Mouse (Mus musculus) neural tube, embryonic 13.5 days (tissue): Measurements from ENCODE around the gene Calb2. TPM values are rescaled to one million over a fixed set of nuclear protein-coding genes. Genes with fewer than 3 reads are reported as not detected.

Source experiments
- ATAC-seq: fragments of 200-750 bp; cut with Nextera tagmentation; 2 replicates; pipeline ENCODE4 v1.8.0; 2017; ENCODE audit warnings: low read depth, mild to moderate bottlenecking, moderate TSS enrichment, moderate library complexity
- H3K27ac ChIP-seq: fragments of 300-500 bp; sonication (generic); replicated peaks from 2 replicates; pipeline ENCODE4 v1.5.1; 2015; ENCODE audit warnings: moderate library complexity, mild to moderate bottlenecking, inconsistent platforms
- H3K27me3 ChIP-seq: fragments of 300-500 bp; sonication (generic); 2 replicates; pipeline ENCODE4 v1.6.1; 2015; ENCODE audit warnings: mild to moderate bottlenecking, inconsistent platforms
- H3K36me3 ChIP-seq: fragments of 300-500 bp; sonication (generic); 2 replicates; pipeline ENCODE4 v1.6.1; 2015; ENCODE audit warnings: mild to moderate bottlenecking, inconsistent platforms
- H3K4me1 ChIP-seq: fragments of 300-500 bp; sonication (generic); replicated peaks from 2 replicates; pipeline ENCODE4 v1.6.1; 2015; ENCODE audit warnings: inconsistent platforms
- H3K4me2 ChIP-seq: fragments of 300-500 bp; sonication (generic); 2 replicates; pipeline ENCODE4 v1.6.1; 2015; ENCODE audit warnings: inconsistent platforms, mild to moderate bottlenecking, moderate library complexity
- H3K4me3 ChIP-seq: fragments of 300-500 bp; sonication (generic); 2 replicates; pipeline ENCODE4 v1.5.1; 2015; ENCODE audit warnings: mild to moderate bottlenecking, inconsistent platforms
- H3K9ac ChIP-seq: fragments of 300-500 bp; sonication (generic); 2 replicates; pipeline ENCODE4 v1.6.1; 2015; ENCODE audit warnings: moderate library complexity, mild to moderate bottlenecking, inconsistent platforms
- H3K9me3 ChIP-seq: fragments of 300-500 bp; sonication (generic); 2 replicates; pipeline ENCODE4 v1.6.1; 2016; ENCODE audit warnings: inconsistent platforms
- WGBS: fragments of 180-500 bp; shearing (Covaris S2); methylation state at CpG from one replicate; pipeline ENCODE4 v1.1.7; 2015; 5-methylcytosine and 5-hydroxymethylcytosine counted together
- polyA plus RNA-seq: library from polyadenylated mRNA; unstranded; fragments of >200 nt; fragmentation: Nextera tagmentation; extraction: Ambion mirVana; gene quantifications from 2 replicates; pipeline ENCODE4 v1.2.1, GENCODE M21; 2015

Gene Calb2
- polyA plus RNA-seq, result 16.9 and 22.0 TPM in 2 replicates

DNA sequence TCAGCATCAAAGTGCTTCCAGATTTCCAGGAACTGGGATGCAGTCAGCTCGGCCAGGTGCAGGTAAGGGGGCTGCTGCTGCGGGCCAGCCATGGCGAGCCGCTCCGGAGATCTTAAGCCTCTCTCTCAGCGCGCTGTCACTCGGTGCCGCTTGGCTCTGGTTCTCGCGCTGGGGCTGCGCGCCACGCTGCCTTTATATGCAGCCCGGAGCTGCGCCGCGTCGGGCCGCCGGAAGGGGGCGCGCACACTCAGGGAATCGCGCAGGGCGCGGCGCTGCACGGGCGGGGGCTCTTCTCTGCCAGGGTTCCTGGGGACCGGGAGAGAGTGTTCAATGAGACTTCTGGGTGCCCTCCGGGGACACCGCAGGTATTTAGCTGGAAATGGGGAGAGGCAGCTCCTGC, at the start of gene Calb2:
TSS of gene Calb2 (minus strand) at position 165 of the 400 bp plus-strand sequence.
- Histone ChIP-seq H3K9ac (peak within 1 kb of the TSS; percentile 45), H3K4me1 (peaks cover 5% of the 10 kb centered on the region; the same call in 1 of the 2 replicates)
- under 1% methylated on average over 33 of the region's 33 CpGs for whole genome bisulfite sequencing

DNA sequence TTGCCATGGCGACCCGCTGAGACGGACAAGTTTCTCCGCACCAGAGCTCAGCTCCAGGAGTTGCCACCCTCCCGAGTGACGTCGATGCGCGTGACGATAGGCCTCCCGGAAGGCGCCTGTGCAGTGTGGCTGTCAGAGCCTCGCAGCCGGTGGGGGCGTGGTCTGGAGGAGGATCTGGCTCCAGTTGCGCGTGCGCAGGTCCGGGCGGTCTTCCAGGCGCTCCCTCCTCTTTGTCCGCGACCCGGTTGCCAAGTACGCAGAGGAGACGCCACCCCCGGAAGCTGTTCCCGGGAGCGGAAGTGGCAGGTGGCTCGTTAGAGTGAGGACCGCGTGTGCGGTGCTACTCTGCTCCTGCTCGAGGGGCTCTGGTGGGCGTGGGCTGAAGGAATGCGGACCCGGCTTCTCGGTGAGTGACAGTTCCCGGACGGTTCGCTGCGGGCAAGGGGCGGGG, 49.7 kb upstream of the Calb2 start:
- ATAC-seq, result peak; percentile 100
- Histone ChIP-seq H3K27ac (peak overlapping the region; percentile 59), H3K36me3 (peaks cover 21% of the 10 kb centered on the region), H3K9ac (peak overlapping the region; percentile 67), H3K4me2 (peak overlapping the region; percentile 84), H3K9me3 (no peaks in the 10 kb centered on the region), H3K4me1 (peaks cover 24% of the 10 kb centered on the region), H3K4me3 (peak overlapping the region; percentile 71), H3K27me3 (no peaks in the 10 kb centered on the region)
- WGBS, result under 1% methylated on average over 40 of the region's 43 CpGs

More for the DNA sequence above, at the start of gene Calb2:
- no peaks in the 10 kb centered on the region for H3K9me3 ChIP-seq
- no peaks in the 10 kb centered on the region for H3K36me3 ChIP-seq
- no peak within 1 kb of the TSS for H3K27ac ChIP-seq
- peaks cover 38% of the 10 kb centered on the region for H3K27me3 ChIP-seq
- H3K4me2 ChIP-seq, result peak within 1 kb of the TSS; percentile 48
- ATAC-seq, result peak; percentile 86
- H3K4me3 ChIP-seq, result peak within 1 kb of the TSS; percentile 26

DNA sequence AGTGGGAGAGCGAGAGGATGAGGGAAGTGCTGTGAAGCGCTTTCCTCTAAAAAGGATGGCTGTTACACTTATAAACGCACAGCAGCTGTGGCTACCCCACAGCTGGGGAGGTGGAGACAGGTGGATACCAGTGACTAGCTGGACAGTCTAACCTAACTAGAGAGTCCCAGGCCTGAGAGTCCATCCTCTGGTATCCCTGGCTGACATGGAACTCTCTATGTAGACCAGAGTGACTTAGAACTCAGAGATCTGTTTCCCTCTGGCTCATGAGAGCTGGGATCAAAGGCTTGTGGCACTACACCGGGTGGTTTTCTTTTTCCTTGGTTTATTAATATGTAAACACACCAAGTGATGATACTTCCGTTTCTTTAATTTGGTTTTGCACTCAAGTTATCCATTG, 49.2 kb upstream of the Calb2 start:
- H3K27me3 ChIP-seq, result no peaks in the 10 kb centered on the region
- WGBS, result 37% methylated on average over 5 of the region's 5 CpGs
- peak overlapping the region; percentile 71 for H3K4me3 ChIP-seq
- H3K4me1 ChIP-seq, result peaks cover 24% of the 10 kb centered on the region
- peak overlapping the region; percentile 59 for H3K27ac ChIP-seq
- peak; percentile 48 for ATAC-seq
- H3K4me2 ChIP-seq, result peak overlapping the region; percentile 84
- H3K9ac ChIP-seq, result peak overlapping the region; percentile 18; the same call in 1 of the 2 replicates
- no peaks in the 10 kb centered on the region for H3K9me3 ChIP-seq
- H3K36me3 ChIP-seq, result peaks cover 16% of the 10 kb centered on the region

DNA sequence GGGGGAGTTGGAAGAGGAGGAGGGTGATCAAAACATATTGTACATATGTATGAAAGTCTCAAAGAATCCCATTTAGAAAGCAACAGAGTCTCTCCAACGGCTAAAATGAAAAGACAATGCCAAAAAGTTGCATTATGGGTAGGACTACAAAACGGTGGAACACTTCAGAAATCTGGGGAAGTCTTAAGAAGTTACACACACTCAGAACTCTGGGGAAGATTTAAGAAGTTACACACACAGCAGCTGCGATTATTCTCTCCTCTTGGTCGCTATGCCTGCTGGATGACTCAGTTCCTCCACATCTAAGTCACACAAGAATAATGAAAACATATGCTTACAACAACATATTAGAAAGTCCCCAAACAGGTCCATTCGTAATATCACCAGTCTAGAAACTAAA, 48.2 kb upstream of the Calb2 start:
- Histone ChIP-seq H3K4me2 (no peak overlapping the region), H3K4me3 (no peak overlapping the region), H3K27ac (no peak overlapping the region), H3K27me3 (no peaks in the 10 kb centered on the region), H3K9ac (no peak overlapping the region), H3K9me3 (no peaks in the 10 kb centered on the region), H3K4me1 (peaks cover 24% of the 10 kb centered on the region), H3K36me3 (peaks cover 7% of the 10 kb centered on the region)
- 81% methylated on average over 5 of the region's 5 CpGs for WGBS
- no peak for ATAC-seq

DNA sequence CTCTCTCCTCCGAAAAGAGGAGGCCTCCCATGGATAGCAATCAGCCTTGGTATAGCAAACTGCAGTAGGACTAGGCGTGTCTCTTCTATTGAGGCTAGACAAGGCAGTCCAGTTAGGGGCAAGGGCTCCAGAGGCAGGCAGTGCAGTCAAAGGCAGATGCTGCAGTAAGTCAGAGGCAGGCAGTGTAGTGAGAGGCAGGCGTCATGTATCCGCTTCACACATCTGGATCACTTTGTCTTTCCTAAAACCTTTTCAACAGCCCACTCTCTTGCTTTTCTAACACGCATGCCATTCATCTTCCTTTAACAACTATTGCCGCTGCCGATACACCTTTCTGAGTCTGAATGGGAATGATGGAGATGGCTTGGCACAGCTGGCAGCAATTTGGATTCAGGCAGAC, 47.4 kb upstream of the Calb2 start, which contains the start of gene Cmtr2:
TSS of gene Cmtr2 (plus strand) at position 301 of the 400 bp plus-strand sequence.
- no peak for ATAC-seq
- no peaks in the 10 kb centered on the region for H3K36me3 ChIP-seq
- H3K4me1 ChIP-seq, result peaks cover 24% of the 10 kb centered on the region
- no peak within 1 kb of the TSS for H3K27ac ChIP-seq
- H3K4me3 ChIP-seq, result no peak within 1 kb of the TSS
- no peaks in the 10 kb centered on the region for H3K9me3 ChIP-seq
- WGBS, result 67% methylated on average over 7 of the region's 7 CpGs
- no peak within 1 kb of the TSS for H3K4me2 ChIP-seq
- no peak within 1 kb of the TSS for H3K9ac ChIP-seq
- no peaks in the 10 kb centered on the region for H3K27me3 ChIP-seq

DNA sequence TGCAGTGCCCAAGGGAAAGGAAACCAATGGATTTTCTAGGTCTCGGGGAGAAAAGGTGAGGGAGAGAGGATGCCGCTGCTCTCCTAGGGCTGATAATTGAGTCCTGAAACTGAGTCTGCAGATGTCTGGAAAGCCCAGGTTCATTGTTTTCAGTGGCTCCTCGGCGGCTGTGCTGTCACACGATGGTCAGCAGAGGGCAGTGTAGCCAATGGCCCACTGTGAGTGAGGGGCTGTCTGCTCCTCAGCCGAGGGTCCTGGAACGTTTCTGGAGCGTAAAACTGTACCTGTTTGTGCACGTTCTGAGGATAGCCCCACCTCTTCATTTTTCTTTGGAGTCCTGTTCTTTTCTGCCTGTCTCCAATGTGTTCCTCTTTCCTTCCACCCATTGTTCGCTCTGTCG, 33.8 kb upstream of the Calb2 start:
- Histone ChIP-seq H3K36me3 (no peaks in the 10 kb centered on the region), H3K27me3 (no peaks in the 10 kb centered on the region), H3K27ac (no peak overlapping the region), H3K9ac (no peak overlapping the region), H3K4me1 (peaks cover 5% of the 10 kb centered on the region; the same call in 1 of the 2 replicates), H3K4me3 (no peak overlapping the region), H3K9me3 (no peaks in the 10 kb centered on the region), H3K4me2 (no peak overlapping the region)
- peak; percentile 50; the same call in 1 of the 2 replicates for ATAC-seq
- 35% methylated on average over 11 of the region's 11 CpGs for WGBS

DNA sequence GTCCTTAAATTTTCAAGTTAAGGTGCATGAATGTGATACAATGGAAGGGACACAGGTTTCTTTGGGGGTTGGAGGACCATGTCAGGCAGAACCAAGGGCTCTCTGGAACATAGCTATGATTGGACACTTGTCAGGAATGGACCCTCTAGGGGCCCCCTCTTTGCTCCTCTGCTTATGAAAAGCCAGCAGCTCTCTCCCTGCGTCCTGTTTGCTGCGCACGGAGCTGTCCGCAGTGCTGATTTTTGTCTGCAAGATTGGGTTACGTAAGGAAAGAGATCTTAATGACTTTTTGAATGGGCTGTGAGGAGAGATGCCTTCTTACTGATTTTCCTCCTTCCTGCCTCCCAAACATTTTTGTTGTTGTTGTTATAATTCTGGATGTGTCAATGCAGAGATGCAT, 28.7 kb upstream of the Calb2 start:
- no peak for ATAC-seq
- Histone ChIP-seq H3K4me2 (no peak overlapping the region), H3K36me3 (no peaks in the 10 kb centered on the region), H3K9ac (no peak overlapping the region), H3K27ac (no peak overlapping the region), H3K27me3 (no peaks in the 10 kb centered on the region), H3K4me3 (no peak overlapping the region), H3K9me3 (no peaks in the 10 kb centered on the region), H3K4me1 (no peaks in the 10 kb centered on the region)
- WGBS, result 1% methylated on average over 5 of the region's 5 CpGs

DNA sequence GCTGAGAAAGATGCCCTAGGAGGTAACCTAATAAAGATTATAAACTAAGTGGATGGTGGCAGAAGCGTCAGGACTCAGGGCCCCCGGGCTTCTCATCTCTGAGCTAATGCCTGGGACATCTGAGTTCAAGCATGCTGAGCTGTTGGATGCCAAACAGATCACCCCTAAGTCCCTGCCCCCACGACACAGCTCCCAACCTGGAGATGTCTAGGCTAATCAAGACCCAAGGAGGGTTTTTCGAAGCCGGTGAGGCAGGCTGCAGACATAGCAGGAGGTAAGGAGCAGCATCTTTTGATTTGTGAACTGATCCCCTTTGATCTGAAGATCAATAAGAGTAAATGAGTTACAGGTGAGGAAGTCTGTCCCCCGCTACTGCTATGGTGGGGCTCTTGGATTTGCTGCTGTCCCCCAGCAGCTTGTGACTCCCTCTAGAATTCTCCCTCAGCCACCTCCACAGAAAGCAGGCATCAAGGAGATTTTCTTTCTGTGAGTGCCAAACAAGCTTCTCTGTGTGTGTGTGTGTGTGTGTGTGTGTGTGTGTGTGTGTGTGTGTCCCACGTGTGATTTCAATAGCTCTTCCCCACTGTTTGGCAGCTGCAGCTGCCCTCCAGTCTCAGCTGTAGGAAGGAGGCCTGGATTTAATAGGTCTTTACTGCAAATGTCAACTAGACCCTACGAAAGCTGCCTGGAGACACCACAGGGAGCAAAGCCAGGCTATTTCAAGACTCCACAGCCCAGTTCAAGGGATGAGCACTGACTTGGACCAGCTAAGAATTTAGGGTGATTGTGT, 21.1 kb upstream of the Calb2 start:
- 0 out of 2 replicates have a peak, but pooled peaks have one; percentile 61 for ATAC-seq
- 31% methylated on average over 8 of the region's 8 CpGs for WGBS
- no peak overlapping the region for H3K27ac ChIP-seq
- peaks cover 11% of the 10 kb centered on the region for H3K4me1 ChIP-seq
- no peak overlapping the region for H3K4me3 ChIP-seq
- H3K4me2 ChIP-seq, result no peak overlapping the region
- no peaks in the 10 kb centered on the region for H3K9me3 ChIP-seq
- no peaks in the 10 kb centered on the region for H3K27me3 ChIP-seq
- no peak overlapping the region for H3K9ac ChIP-seq
- no peaks in the 10 kb centered on the region for H3K36me3 ChIP-seq

DNA sequence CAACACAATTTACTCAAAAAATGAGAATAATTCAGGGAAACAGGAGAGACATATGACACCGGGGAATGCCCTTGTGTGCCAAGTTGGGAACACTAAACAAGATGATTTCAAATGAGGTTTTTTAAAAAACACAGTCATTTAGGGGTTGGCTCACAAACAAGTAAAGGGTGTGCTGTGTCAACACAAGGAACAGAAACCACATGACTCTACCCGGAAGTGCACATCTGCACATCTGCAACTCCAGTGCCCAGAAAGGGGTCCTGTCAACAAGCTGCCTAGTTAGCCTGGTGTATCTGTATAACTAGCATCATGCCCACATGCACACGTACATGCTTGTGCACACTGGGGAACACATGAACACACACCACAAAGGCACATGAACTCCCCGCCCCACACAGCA, 17.5 kb upstream of the Calb2 start:
- Histone ChIP-seq H3K9ac (no peak overlapping the region), H3K9me3 (no peaks in the 10 kb centered on the region), H3K27ac (no peak overlapping the region), H3K27me3 (no peaks in the 10 kb centered on the region), H3K4me1 (peaks cover 16% of the 10 kb centered on the region), H3K4me3 (no peak overlapping the region), H3K4me2 (no peak overlapping the region), H3K36me3 (no peaks in the 10 kb centered on the region)
- ATAC-seq, result no peak
- 87% methylated on average over 4 of the region's 4 CpGs for WGBS

DNA sequence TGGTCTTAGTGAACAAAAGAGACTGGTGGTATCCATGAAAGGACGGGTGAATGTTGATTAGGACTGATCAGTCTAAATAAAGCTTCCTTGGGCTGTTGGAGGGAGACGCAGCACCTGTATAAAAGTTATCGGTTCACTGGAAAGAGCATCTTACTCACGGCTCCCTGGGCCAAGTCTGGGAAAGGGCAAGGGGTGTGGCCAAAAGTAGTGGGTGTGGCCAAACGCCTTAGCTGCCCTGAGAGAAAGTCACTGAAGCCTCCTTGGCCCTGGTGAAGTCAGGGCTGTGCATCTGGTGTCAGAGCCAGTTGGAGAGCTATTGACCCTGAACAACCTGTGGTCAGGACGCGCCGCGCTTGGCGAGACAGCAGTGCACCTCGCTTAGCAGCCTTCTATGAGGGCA, 15.7 kb upstream of the Calb2 start:
- Histone ChIP-seq H3K27ac (no peak overlapping the region), H3K27me3 (no peaks in the 10 kb centered on the region), H3K9ac (no peak overlapping the region), H3K9me3 (no peaks in the 10 kb centered on the region), H3K36me3 (no peaks in the 10 kb centered on the region), H3K4me2 (no peak overlapping the region), H3K4me3 (no peak overlapping the region), H3K4me1 (peaks cover 6% of the 10 kb centered on the region)
- ATAC-seq, result no peak
- 24% methylated on average over 11 of the region's 11 CpGs for WGBS

DNA sequence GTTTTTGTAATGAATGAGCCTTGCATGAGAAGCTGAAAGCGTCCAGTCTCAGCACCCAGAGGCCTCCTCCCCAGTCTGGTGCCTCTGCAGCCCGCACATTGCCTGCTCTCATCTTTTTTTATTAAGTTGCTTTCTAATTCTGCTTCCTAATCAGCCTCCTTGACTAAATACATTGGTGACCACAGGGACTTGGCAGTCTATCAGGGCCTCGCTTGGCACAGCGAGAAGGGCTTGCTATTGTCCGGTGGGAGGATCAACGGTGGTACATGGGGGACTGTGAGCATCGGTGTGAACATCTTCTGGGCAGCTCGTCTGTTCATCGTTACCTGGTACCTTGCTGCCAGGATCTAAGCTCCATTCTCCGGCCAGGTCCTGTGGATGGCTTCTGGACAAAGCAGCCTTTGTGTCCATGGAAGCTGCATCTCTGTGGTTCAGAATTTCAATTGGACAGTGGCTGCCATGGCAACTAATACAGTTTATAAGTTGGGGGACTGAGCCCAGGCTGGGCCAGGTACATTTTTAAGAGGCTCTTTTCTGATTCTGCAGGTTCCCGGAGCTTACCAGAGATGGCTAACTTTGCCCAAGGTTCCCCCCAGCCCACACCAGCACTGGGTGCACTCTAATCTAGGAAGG, 14.8 kb upstream of the Calb2 start:
- no peaks in the 10 kb centered on the region for H3K9me3 ChIP-seq
- no peak for ATAC-seq
- WGBS, result 75% methylated on average over 11 of the region's 11 CpGs
- H3K4me3 ChIP-seq, result no peak overlapping the region
- H3K4me1 ChIP-seq, result peaks cover 6% of the 10 kb centered on the region
- no peak overlapping the region for H3K9ac ChIP-seq
- H3K36me3 ChIP-seq, result no peaks in the 10 kb centered on the region
- no peak overlapping the region for H3K4me2 ChIP-seq
- H3K27me3 ChIP-seq, result no peaks in the 10 kb centered on the region
- no peak overlapping the region for H3K27ac ChIP-seq
